ENCODE assay signal across 20 mouse cellular contexts in the genomic region with DNA sequence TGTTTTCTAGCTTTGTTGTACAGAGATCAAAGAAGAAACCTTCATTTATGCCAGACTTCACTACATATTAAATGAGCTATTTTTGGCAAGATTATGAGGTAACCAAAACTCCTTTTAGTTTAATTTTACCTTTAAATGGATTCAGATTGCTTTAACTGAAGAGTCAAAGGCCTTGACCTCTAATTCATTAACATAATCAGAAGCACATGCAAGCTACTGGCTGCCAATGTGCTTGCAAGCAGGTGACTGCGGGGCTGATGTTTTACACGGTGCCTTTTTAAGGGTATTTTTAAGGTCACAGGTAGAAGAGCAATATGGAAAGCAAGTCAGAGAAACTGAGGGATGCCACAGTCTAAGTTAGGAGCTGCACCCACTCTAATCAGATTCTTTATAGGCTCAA.
"Had no signal": no experiment of that assay in that cellular context is flagged by ENCODE, and none has a peak within 500 bp of the region (broad histone marks: within the 10 kb centered on the region; RNA-seq: fewer than 3 reads in every experiment).

No protein-coding gene starts in this region.

- H3K4me1 ChIP-seq: kidney, embryonic 15.5 days; liver, embryonic 12.5 days; liver, embryonic 15.5 days; lung, embryonic 15.5 days; megakaryocyte, embryonic 14.5 days; midbrain, embryonic 10.5 days; midbrain, embryonic 13.5 days; neural tube, embryonic 13.5 days had no signal

- H3K9me3 ChIP-seq: kidney, embryonic 15.5 days; liver, embryonic 12.5 days; liver, embryonic 15.5 days; lung, embryonic 15.5 days; megakaryocyte, embryonic 14.5 days; midbrain, embryonic 10.5 days; midbrain, embryonic 13.5 days; neural tube, embryonic 13.5 days had no signal

- H3K27ac ChIP-seq: kidney, embryonic 15.5 days; liver, embryonic 12.5 days; liver, embryonic 15.5 days; lung, embryonic 15.5 days; midbrain, embryonic 10.5 days; midbrain, embryonic 13.5 days; neural tube, embryonic 13.5 days had no signal

- H3K4me2 ChIP-seq: kidney, embryonic 15.5 days; liver, embryonic 12.5 days; liver, embryonic 15.5 days; lung, embryonic 15.5 days; midbrain, embryonic 13.5 days; neural tube, embryonic 13.5 days had no signal

- H3K4me3 ChIP-seq: kidney, embryonic 15.5 days; liver, embryonic 12.5 days; liver, embryonic 15.5 days; lung, embryonic 15.5 days; megakaryocyte, embryonic 14.5 days; midbrain, embryonic 10.5 days; midbrain, embryonic 13.5 days; myocyte; neural tube, embryonic 13.5 days had no signal

- DNase-seq: kidney, adult 8-10 months; kidney, postnatal 10 days; kidney, postnatal 36 days; left cerebral cortex, postnatal 4 days; liver; lung, adult 18-20 months; lung, postnatal 10 days; lung, postnatal 36 days; thymus, adult 18-20 months; thymus, postnatal 36 days had no signal

- H3K36me3 ChIP-seq: kidney, embryonic 15.5 days; liver, embryonic 12.5 days; liver, embryonic 15.5 days; lung, embryonic 15.5 days; midbrain, embryonic 10.5 days; midbrain, embryonic 13.5 days; neural tube, embryonic 13.5 days had no signal

- H3K27me3 ChIP-seq: kidney, embryonic 15.5 days; liver, embryonic 12.5 days; liver, embryonic 15.5 days; lung, embryonic 15.5 days; megakaryocyte, embryonic 14.5 days; midbrain, embryonic 13.5 days; neural tube, embryonic 13.5 days had no signal

- H3K9ac ChIP-seq: kidney, embryonic 15.5 days; liver, embryonic 12.5 days; liver, embryonic 15.5 days; lung, embryonic 15.5 days; midbrain, embryonic 13.5 days; neural tube, embryonic 13.5 days had no signal

- ATAC-seq: liver, embryonic 12.5 days; midbrain, embryonic 13.5 days; midbrain, embryonic 16.5 days had no signal
